Mouse (Mus musculus) MEL-GATA-1-ER (cell line): ENCODE results near the gene Olfr1354.
"Not testable (repeated sequence)": the region's sequence is repeated elsewhere in the genome, so short reads cannot be mapped to it uniquely, and the experiment has no call there.

Source experiments
- DNase-seq: peaks from one replicate; pipeline ENCODE4 v3.0.0-alpha.2; 2012; ENCODE audit warnings: low read depth; ENCODE audit errors: extremely low read depth

The Olfr1354 gene

GRCm38 (mm10) chr10:78912871-78913270 is at the start of gene Olfr1354:
TSS of gene Olfr1354 (plus strand) at chr10:78913171.
- DNase-seq, result not testable (repeated sequence)

- DNase-seq, result no peak
These were observed 37.7 kb upstream of the Olfr1354 start, which contains the start of gene Olfr1355 for GRCm38 (mm10) chr10:78875240-78875639. TSS of gene Olfr1355 (plus strand) at chr10:78875540.

DNA sequence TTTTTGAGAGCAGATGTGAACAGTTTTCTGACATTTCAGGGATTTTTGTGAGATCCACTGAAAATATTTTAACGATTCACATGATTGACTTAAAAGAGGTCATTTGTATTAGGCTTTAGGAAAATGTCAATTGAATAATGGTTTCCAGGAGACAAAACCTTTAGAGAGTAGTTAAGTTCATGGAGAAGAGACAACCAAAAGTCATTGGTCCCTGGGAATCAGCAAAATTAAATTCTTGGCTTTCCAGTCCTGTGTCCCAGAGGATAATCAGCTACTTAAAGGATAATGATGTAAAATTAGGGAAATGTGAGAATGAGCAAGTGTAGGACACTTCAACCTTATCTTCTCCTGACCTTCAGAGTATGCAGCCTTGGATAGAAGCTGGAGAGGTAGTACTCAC is 37.4 kb downstream of the Olfr1354 start, which contains the start of gene Olfr8:
Gene Olfr8 (plus strand): TSS at position 301 of the 400 bp plus-strand sequence.
- not testable (repeated sequence) for DNase-seq

DNA sequence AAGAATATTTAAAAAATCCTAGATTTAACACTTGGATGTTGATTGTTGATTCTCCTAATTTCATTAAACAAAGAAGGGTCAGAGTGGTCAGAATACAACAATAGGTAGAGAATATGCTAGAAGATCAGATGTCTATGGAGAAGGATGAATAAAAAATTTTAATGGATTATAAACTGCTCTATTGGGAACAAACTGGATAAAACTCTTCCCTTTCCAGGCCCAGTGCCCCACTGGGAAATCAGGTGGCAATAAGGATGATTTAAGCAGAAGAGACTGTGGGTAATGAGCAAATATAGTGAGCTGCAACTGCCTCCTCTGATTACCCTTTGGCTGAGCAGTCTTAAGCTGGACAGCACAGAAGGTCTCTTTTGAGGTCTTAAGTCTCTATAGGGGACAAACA is 50.0 kb downstream of the Olfr1354 start, which contains the start of gene Olfr1353:
Gene Olfr1353 (plus strand): TSS at position 301 of the 400 bp plus-strand sequence.
- DNase-seq, result not testable (repeated sequence)
